ENCODE assay signal across 15 mouse cellular contexts in genomic region chr11:89003726-89004125, GRCm38 (mm10). TPM values are rescaled to one million over a fixed set of nuclear protein-coding genes. Genes with fewer than 3 reads are reported as not detected.
DNase-seq lines count a peak whose midpoint lies in the region; ATAC-seq and TF ChIP-seq lines count a peak whose summit lies in the region.
"Had no signal": no experiment of that assay in that cellular context is flagged by ENCODE, and none has a peak within 500 bp of the region (broad histone marks: within the 10 kb centered on the region; RNA-seq: fewer than 3 reads in every experiment).

No protein-coding gene starts in this region.

- peaks cover 24% of the 10 kb centered on the region for H3K27me3 ChIP-seq in hindbrain, embryonic 10.5 days (ENCODE audit: insufficient read depth, poor library complexity, severe bottlenecking)
- peaks cover 18% of the 10 kb centered on the region for H3K27me3 ChIP-seq in hindbrain, embryonic 12.5 days
- H3K27me3 ChIP-seq in CH12.LX (replicated peaks), result no peaks in the 10 kb centered on the region
- H3K27me3 ChIP-seq in liver, embryonic 12.5 days (replicated peaks), result no peaks in the 10 kb centered on the region

- peaks cover 37% of the 10 kb centered on the region for H3K79me2 ChIP-seq in CH12.LX (replicated peaks; ENCODE audit: control insufficient read depth, extremely low read depth, insufficient read depth, poor library complexity, severe bottlenecking)

- TF ChIP-seq POLR2A in CH12.LX (IDR thresholded peaks at IDR 0.05; ENCODE audit: low read depth, low read length), result no peak

- 87% methylated on average over 4 of the region's 4 CpGs for WGBS in hindbrain, embryonic 10.5 days
- 78% methylated on average over 4 of the region's 4 CpGs for WGBS in hindbrain, embryonic 12.5 days
- WGBS in liver, embryonic 12.5 days (ENCODE audit: insufficient replicate concordance), result 71% methylated on average over 4 of the region's 4 CpGs

- no peak for TF ChIP-seq CTCF in CH12.LX (conservative IDR thresholded peaks at IDR 0.05 in 1 of 2, IDR thresholded peaks at IDR 0.05 in 1 of 2; ENCODE audit: low read depth in 2 of 2, low read length in 2 of 2)

- peaks cover 26% of the 10 kb centered on the region for H3K4me1 ChIP-seq in hindbrain, embryonic 10.5 days (replicated peaks)
- peaks cover 8% of the 10 kb centered on the region for H3K4me1 ChIP-seq in hindbrain, embryonic 12.5 days
- peaks cover 28 to 63% of the 10 kb centered on the region in 2 experiments for H3K4me1 ChIP-seq in CH12.LX (ENCODE audit: control insufficient read depth in 1 of 2, insufficient read depth in 2 of 2)
- H3K4me1 ChIP-seq in liver, embryonic 12.5 days, result peaks cover 58% of the 10 kb centered on the region

- H3K9me3 ChIP-seq in hindbrain, embryonic 10.5 days, result no peaks in the 10 kb centered on the region
- no peaks in the 10 kb centered on the region for H3K9me3 ChIP-seq in hindbrain, embryonic 12.5 days (replicated peaks)
- no peaks in the 10 kb centered on the region for H3K9me3 ChIP-seq in CH12.LX (replicated peaks; ENCODE audit: low read length)
- no peaks in the 10 kb centered on the region for H3K9me3 ChIP-seq in liver, embryonic 12.5 days (replicated peaks)

- no peaks in the 10 kb centered on the region for H3K36me3 ChIP-seq in hindbrain, embryonic 10.5 days
- no peaks in the 10 kb centered on the region for H3K36me3 ChIP-seq in hindbrain, embryonic 12.5 days
- peaks cover 14 to 70% of the 10 kb centered on the region in 2 experiments for H3K36me3 ChIP-seq in CH12.LX (replicated peaks in 1 of 2; ENCODE audit: control insufficient read depth in 1 of 2, insufficient read depth in 1 of 2, low read length in 1 of 2)
- H3K36me3 ChIP-seq in liver, embryonic 12.5 days, result peaks cover 64% of the 10 kb centered on the region

- dilution Hi-C loops in CH12.LX (cut with MboI; ENCODE audit: extremely low pct_ligation_motif_present, extremely low pct_unique_long_range_greater_than_20kb, low sequenced_read_pairs), result no loop called here

- in situ Hi-C loops in CH12.LX (cut with MboI; ENCODE audit: low pct_ligation_motif_present, low pct_unique_long_range_greater_than_20kb, low sequenced_read_pairs), result loop anchor here (5.0 kb wide), 1 partner anchor 34 kb away; no protein-coding TSS in a partner anchor

- TF ChIP-seq EP300 in CH12.LX (IDR thresholded peaks at IDR 0.05; ENCODE audit: low read length), result no peak

- 0 out of 2 replicates have a peak overlapping the region, but pooled peaks have one; percentile 35 for H3K27ac ChIP-seq in hindbrain, embryonic 10.5 days
- no peak overlapping the region for H3K27ac ChIP-seq in hindbrain, embryonic 12.5 days
- no peak overlapping the region for H3K27ac ChIP-seq in CH12.LX (ENCODE audit: insufficient read depth, low read depth)
- peak overlapping the region; percentile 68 for H3K27ac ChIP-seq in liver, embryonic 12.5 days

- DNase-seq in hindbrain, embryonic 10.5 days (ENCODE audit: low spot score), result no peak
- DNase-seq in CH12.LX (ENCODE audit: extremely low read depth), result no peak
- peak; percentile 88 for DNase-seq in adrenal gland, adult 2 months
- DNase-seq in cerebellum, postnatal 36 days, result no peak
- DNase-seq in yolk sac, embryonic 10.5 days (ENCODE audit: low spot score), result no peak
- DNase-seq: cerebellum, adult 18-20 months; layer of hippocampus, adult 9-11 months; lung, adult 18-20 months; thymus, adult 18-20 months had no signal

- ATAC-seq in hindbrain, embryonic 12.5 days (ENCODE audit: low FRiP score), result no peak
- ATAC-seq in liver, embryonic 12.5 days, result no peak
- no peak for ATAC-seq in granulocyte monocyte progenitor cell, adult 5-6 weeks (replicated peaks; ENCODE audit: poor library complexity, severe bottlenecking)
- ATAC-seq: CD4-positive, CD25-positive, alpha-beta regulatory T cell, adult 4 months had no signal

- no peak overlapping the region for H3K4me2 ChIP-seq in hindbrain, embryonic 12.5 days (replicated peaks)
- H3K4me2 ChIP-seq in CH12.LX (ENCODE audit: insufficient read depth, low read depth, poor library complexity, severe bottlenecking), result peak overlapping the region; percentile 3; the same call in 1 of the 2 replicates
- peak overlapping the region; percentile 93 for H3K4me2 ChIP-seq in liver, embryonic 12.5 days

- no peak overlapping the region for H3K4me3 ChIP-seq in hindbrain, embryonic 10.5 days
- no peak overlapping the region for H3K4me3 ChIP-seq in hindbrain, embryonic 12.5 days
- H3K4me3 ChIP-seq in CH12.LX (replicated peaks in 1 of 3; ENCODE audit: low read depth in 2 of 3, low read length in 2 of 3, poor library complexity in 1 of 3), result no peak overlapping the region
- H3K4me3 ChIP-seq in liver, embryonic 12.5 days, result peak overlapping the region; percentile 29

- TF ChIP-seq RAD21 in CH12.LX (IDR thresholded peaks at IDR 0.05; ENCODE audit: low read depth, low read length), result no peak

- H3K9ac ChIP-seq in hindbrain, embryonic 12.5 days, result no peak overlapping the region
- no peak overlapping the region for H3K9ac ChIP-seq in CH12.LX (ENCODE audit: insufficient read depth, low read depth)
- no peak overlapping the region for H3K9ac ChIP-seq in liver, embryonic 12.5 days

TF ChIP-seq in CH12.LX, 34 proteins besides CTCF, POLR2A, EP300 and RAD21 (continues in another document):
- no peak for TF ChIP-seq SIN3A (IDR thresholded peaks at IDR 0.05; ENCODE audit: low read length)
- TF ChIP-seq ZKSCAN1 (IDR thresholded peaks at IDR 0.05; ENCODE audit: borderline replicate concordance, low read depth, low read length), result no peak
- TF ChIP-seq BHLHE40 (IDR thresholded peaks at IDR 0.05; ENCODE audit: low read depth, low read length), result no peak
- TF ChIP-seq MAFK (IDR thresholded peaks at IDR 0.05; ENCODE audit: insufficient replicate concordance, low read length), result no peak
- no peak for TF ChIP-seq HCFC1 (IDR thresholded peaks at IDR 0.05; ENCODE audit: low read depth, low read length)
- no peak for TF ChIP-seq ZNF384 (IDR thresholded peaks at IDR 0.05; ENCODE audit: low read depth, low read length)
- no peak for TF ChIP-seq GABPA (IDR thresholded peaks at IDR 0.05; ENCODE audit: insufficient replicate concordance, low read depth, low read length)
- no peak for TF ChIP-seq ZMIZ1 (IDR thresholded peaks at IDR 0.05; ENCODE audit: low read depth, low read length)
- TF ChIP-seq MYC (IDR thresholded peaks at IDR 0.05; ENCODE audit: low read depth, low read length), result no peak
- no peak for TF ChIP-seq JUN (IDR thresholded peaks at IDR 0.05; ENCODE audit: insufficient read depth, low read depth, low read length)
- no peak for TF ChIP-seq PAX5 (IDR thresholded peaks at IDR 0.05; ENCODE audit: low read length)

RNA-seq across cellular contexts. Expression of gene Trim25, which starts 4.5 kb away (rescaled TPM):
- polyA plus RNA-seq in hindbrain, embryonic 10.5 days (2016; fragmentation: Nextera tagmentation; extraction: Ambion mirVana), result 3.0 and 3.5 TPM in 2 replicates
- polyA plus RNA-seq in hindbrain, embryonic 12.5 days (2016; fragmentation: Nextera tagmentation; extraction: Ambion mirVana), result 3.3 and 4.4 TPM in 2 replicates
- total RNA-seq in CH12.LX (2012; rRNA removed), result 19.5 and 20.1 TPM in 2 replicates
- total RNA-seq in CH12.LX (2014; rRNA removed), result 5.1 and 6.1 TPM in 2 replicates
- polyA plus RNA-seq in CH12.LX (2012; ENCODE audit: insufficient read length, low read depth), result 41.2 and 48.3 TPM in 2 replicates
- total RNA-seq in adrenal gland, adult 2 months (2021), result 100 to 1,000 TPM in 1 of 2 experiments, 10 to 100 TPM in 1; 87.4 to 180 TPM
- polyA plus RNA-seq in adrenal gland, adult 2 months (2012; rRNA removed), result 181 and 270 TPM in 2 replicates
- polyA plus RNA-seq in liver, embryonic 12.5 days (2016; fragmentation: Nextera tagmentation; extraction: Ambion mirVana), result 23.1 and 25.9 TPM in 2 replicates
- total RNA-seq in granulocyte monocyte progenitor cell, adult 5-6 weeks (2014; fragmentation: Nextera tagmentation), result 26.9 and 32.2 TPM in 2 replicates
- total RNA-seq in granulocyte monocyte progenitor cell, adult 5-6 weeks (2017), result 14.0 and 18.4 TPM in 2 replicates

RNA-seq across cellular contexts. Expression of gene Coil, which starts 33.7 kb away (rescaled TPM):
- polyA plus RNA-seq in hindbrain, embryonic 10.5 days (2016; fragmentation: Nextera tagmentation; extraction: Ambion mirVana), result 25.7 and 25.9 TPM in 2 replicates
- 31.7 and 32.0 TPM in 2 replicates for polyA plus RNA-seq in hindbrain, embryonic 12.5 days (2016; fragmentation: Nextera tagmentation; extraction: Ambion mirVana)
- 28.5 and 33.0 TPM in 2 replicates for total RNA-seq in CH12.LX (2012; rRNA removed)
- 37.4 and 41.3 TPM in 2 replicates for total RNA-seq in CH12.LX (2014; rRNA removed)
- polyA plus RNA-seq in CH12.LX (2012; ENCODE audit: insufficient read length, low read depth), result 35.2 and 35.4 TPM in 2 replicates
- total RNA-seq in adrenal gland, adult 2 months (2021), result 1 to 10 TPM; 8.4 to 9.6 TPM
- polyA plus RNA-seq in adrenal gland, adult 2 months (2012; rRNA removed), result 4.2 and 4.8 TPM in 2 replicates
- 9.3 and 9.7 TPM in 2 replicates for polyA plus RNA-seq in liver, embryonic 12.5 days (2016; fragmentation: Nextera tagmentation; extraction: Ambion mirVana)
- total RNA-seq in granulocyte monocyte progenitor cell, adult 5-6 weeks (2014; fragmentation: Nextera tagmentation), result 9.1 and 16.2 TPM in 2 replicates
- 8.4 and 17.7 TPM in 2 replicates for total RNA-seq in granulocyte monocyte progenitor cell, adult 5-6 weeks (2017)

RNA-seq across cellular contexts. Expression of gene Elobl, which starts 37.0 kb away (rescaled TPM):
- polyA plus RNA-seq in hindbrain, embryonic 10.5 days (2016; fragmentation: Nextera tagmentation; extraction: Ambion mirVana), result not detected in 2 replicates
- polyA plus RNA-seq in hindbrain, embryonic 12.5 days (2016; fragmentation: Nextera tagmentation; extraction: Ambion mirVana), result not detected in 2 replicates
- total RNA-seq in CH12.LX (2012; rRNA removed) (not detected in 2 replicates), CH12.LX (2014; rRNA removed) (not detected in 2 replicates)
- polyA plus RNA-seq in CH12.LX (2012; ENCODE audit: insufficient read length, low read depth), result not detected in 2 replicates
- not detected for total RNA-seq in adrenal gland, adult 2 months (2021)
- polyA plus RNA-seq in adrenal gland, adult 2 months (2012; rRNA removed), result 0.17 TPM in 1 of 2 replicates, not detected in the other
- polyA plus RNA-seq in liver, embryonic 12.5 days (2016; fragmentation: Nextera tagmentation; extraction: Ambion mirVana), result not detected in 2 replicates
- not detected in 2 replicates for total RNA-seq in granulocyte monocyte progenitor cell, adult 5-6 weeks (2014; fragmentation: Nextera tagmentation)
- not detected in 2 replicates for total RNA-seq in granulocyte monocyte progenitor cell, adult 5-6 weeks (2017)
- total RNA-seq: heart, postnatal 25 days had no signal
- polyA plus RNA-seq: CD4-positive, CD25-positive, alpha-beta regulatory T cell, adult 4 months; embryonic facial prominence, embryonic 14.5 days had no signal

RNA-seq across cellular contexts. Expression of gene Scpep1, which starts 48.5 kb away (rescaled TPM):
- polyA plus RNA-seq in hindbrain, embryonic 10.5 days (2016; fragmentation: Nextera tagmentation; extraction: Ambion mirVana), result 57.4 and 75.7 TPM in 2 replicates
- 44.1 and 46.2 TPM in 2 replicates for polyA plus RNA-seq in hindbrain, embryonic 12.5 days (2016; fragmentation: Nextera tagmentation; extraction: Ambion mirVana)
- 98.9 and 121 TPM in 2 replicates for total RNA-seq in CH12.LX (2012; rRNA removed)
- total RNA-seq in CH12.LX (2014; rRNA removed), result 84.5 and 101 TPM in 2 replicates
- polyA plus RNA-seq in CH12.LX (2012; ENCODE audit: insufficient read length, low read depth), result 202 and 210 TPM in 2 replicates
- 100 to 1,000 TPM; 168 to 250 TPM for total RNA-seq in adrenal gland, adult 2 months (2021)
- polyA plus RNA-seq in adrenal gland, adult 2 months (2012; rRNA removed), result 25.2 and 37.0 TPM in 2 replicates
- 40.4 and 42.2 TPM in 2 replicates for polyA plus RNA-seq in liver, embryonic 12.5 days (2016; fragmentation: Nextera tagmentation; extraction: Ambion mirVana)
- total RNA-seq in granulocyte monocyte progenitor cell, adult 5-6 weeks (2014; fragmentation: Nextera tagmentation), result 18.1 and 22.3 TPM in 2 replicates
- total RNA-seq in granulocyte monocyte progenitor cell, adult 5-6 weeks (2017), result 11.5 and 13.4 TPM in 2 replicates

Comparison
In these comparisons a context has a peak if more than half of its experiments do, and no peak if none do; other contexts are left out.
1. H3K27ac ChIP-seq: peak in hindbrain, embryonic 10.5 days (single experiment) and liver, embryonic 12.5 days (single experiment); none in hindbrain, embryonic 12.5 days (single experiment) and CH12.LX (single experiment).